8 mouse cellular contexts compared by ENCODE assay signal in the genomic region with DNA sequence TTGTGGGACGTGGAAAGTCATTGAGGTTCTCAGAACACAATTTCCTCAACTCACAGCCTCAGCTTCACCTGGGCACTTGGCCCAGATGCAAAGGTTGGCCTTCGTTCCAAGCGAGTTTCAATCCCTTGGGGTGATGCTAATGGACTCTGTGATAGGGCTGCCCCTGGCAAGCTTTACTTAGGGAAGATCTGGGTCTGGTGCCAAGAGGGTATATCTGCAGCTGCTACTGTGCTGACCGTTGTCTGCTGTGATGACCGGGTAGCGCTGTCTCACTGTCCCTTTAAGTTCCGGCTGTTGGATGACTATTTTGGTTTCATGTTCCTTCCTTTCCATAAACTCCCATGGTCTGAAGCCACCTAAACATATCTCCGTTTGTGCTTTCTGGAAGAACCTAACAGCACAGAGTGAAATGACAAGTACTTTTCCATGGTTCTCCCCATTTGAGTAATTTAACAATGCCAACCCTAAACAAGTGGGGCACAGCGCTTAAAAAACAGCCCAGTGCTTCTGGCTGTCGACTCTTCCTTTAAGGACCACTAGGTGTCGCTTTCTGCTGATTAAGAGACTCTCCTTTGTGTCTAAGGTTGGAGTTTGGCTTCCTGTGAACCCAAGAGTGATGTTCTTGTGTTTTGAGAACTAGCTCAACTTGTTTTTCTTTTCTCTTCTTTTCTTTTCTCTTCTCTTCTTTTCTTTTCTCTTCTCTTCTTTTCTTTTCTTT. TPM values are rescaled to one million over a fixed set of nuclear protein-coding genes. Genes with fewer than 3 reads are reported as not detected.
DNase-seq lines count a peak whose midpoint lies in the region; ATAC-seq and TF ChIP-seq lines count a peak whose summit lies in the region.

No protein-coding gene starts in this region.

- no peaks in the 10 kb centered on the region; a peak in 2 of 4 replicates for H3K27me3 ChIP-seq in MEL (ENCODE audit: control insufficient read depth in 1 of 2, insufficient read depth in 2 of 2, low read length in 2 of 2)
- no peaks in the 10 kb centered on the region for H3K27me3 ChIP-seq in kidney, postnatal 0 days (ENCODE audit: insufficient read depth, low read length)
- H3K27me3 ChIP-seq in lung, embryonic 14.5 days (ENCODE audit: insufficient read depth, low read length): no peaks in the 10 kb centered on the region

- no peak overlapping the region for H3K4me3 ChIP-seq in MEL (ENCODE audit: control insufficient read depth in 1 of 2, insufficient read depth in 1 of 2, low read depth in 2 of 2, low read length in 2 of 2)
- no peak overlapping the region for H3K4me3 ChIP-seq in kidney, postnatal 0 days (replicated peaks; ENCODE audit: low read depth, low read length)
- no peak overlapping the region for H3K4me3 ChIP-seq in lung, embryonic 14.5 days (ENCODE audit: low read depth, low read length)

- no peaks in the 10 kb centered on the region for H3K9me3 ChIP-seq in MEL (replicated peaks; ENCODE audit: insufficient read depth, low read length)
- no peaks in the 10 kb centered on the region for H3K9me3 ChIP-seq in kidney, postnatal 0 days (replicated peaks; ENCODE audit: low read length)
- H3K9me3 ChIP-seq in lung, embryonic 14.5 days (ENCODE audit: low read depth, low read length): no peaks in the 10 kb centered on the region

- H3K79me2 ChIP-seq in MEL (ENCODE audit: control insufficient read depth, insufficient read depth, low read length, poor library complexity): no peaks in the 10 kb centered on the region

- H3K9ac ChIP-seq in MEL (ENCODE audit: control insufficient read depth, low read depth, low read length, poor library complexity, severe bottlenecking): no peak overlapping the region
- no peak overlapping the region for H3K9ac ChIP-seq in kidney, postnatal 0 days (ENCODE audit: low read depth, low read length)
- H3K9ac ChIP-seq in lung, embryonic 14.5 days: no peak overlapping the region

- TF ChIP-seq EP300 in MEL (IDR thresholded peaks at IDR 0.05; ENCODE audit: low read depth in 1 of 2, low read length in 2 of 2): no peak

- TF ChIP-seq CTCF in MEL (IDR thresholded peaks at IDR 0.05 in 2 of 3, conservative IDR thresholded peaks at IDR 0.05 in 1 of 3; ENCODE audit: control insufficient read depth in 1 of 3, insufficient read depth in 1 of 3, low read depth in 2 of 3, low read length in 3 of 3, poor library complexity in 1 of 3, severe bottlenecking in 1 of 3): peak; percentile 52 to 88 (median 67)
- peak; percentile 85 for TF ChIP-seq CTCF in kidney, postnatal 0 days (IDR thresholded peaks at IDR 0.05; ENCODE audit: low read depth)
- TF ChIP-seq CTCF in lung, embryonic 14.5 days (IDR thresholded peaks at IDR 0.05; ENCODE audit: low read depth): peak; percentile 85

- WGBS in kidney, postnatal 0 days: 49% methylated on average over 11 of the region's 11 CpGs
- WGBS in lung, embryonic 14.5 days: 47% methylated on average over 11 of the region's 11 CpGs

- H3K27ac ChIP-seq in MEL (ENCODE audit: control insufficient read depth, low read depth, low read length): no peak overlapping the region
- H3K27ac ChIP-seq in kidney, postnatal 0 days: no peak overlapping the region
- no peak overlapping the region for H3K27ac ChIP-seq in lung, embryonic 14.5 days (ENCODE audit: low read depth)

- no peak; the same call in 1 of the 2 replicates for ATAC-seq in kidney, postnatal 0 days (replicated peaks; ENCODE audit: low FRiP score, low read depth)
- peak; percentile 71; the same call in 1 of the 2 replicates for ATAC-seq in lung, embryonic 14.5 days (ENCODE audit: insufficient read depth)

- no peak for TF ChIP-seq POLR2A in MEL (IDR thresholded peaks at IDR 0.05; ENCODE audit: control insufficient read depth in 1 of 2, insufficient read depth in 1 of 2, low read depth in 1 of 2, low read length in 2 of 2, poor library complexity in 1 of 2)

- H3K36me3 ChIP-seq in MEL (ENCODE audit: control insufficient read depth in 1 of 2, insufficient read depth in 2 of 2, low read length in 2 of 2): no peaks in the 10 kb centered on the region
- no peaks in the 10 kb centered on the region for H3K36me3 ChIP-seq in kidney, postnatal 0 days (ENCODE audit: insufficient read depth, low read length)
- no peaks in the 10 kb centered on the region for H3K36me3 ChIP-seq in lung, embryonic 14.5 days (ENCODE audit: insufficient read depth)

- peak; percentile 52 to 87 for DNase-seq in adrenal gland, adult (ENCODE audit: inconsistent age in 2 of 2, low spot score in 1 of 2)
- DNase-seq in adrenal gland, postnatal 4 days (ENCODE audit: low spot score in 2 of 2): no peak
- DNase-seq in MEL (ENCODE audit: low read depth, low spot score): peak; percentile 74
- peak; percentile 59 for DNase-seq in cerebellum, adult 9-10 months
- DNase-seq in gastrocnemius, postnatal 10 days: peak; percentile 21
- peak; percentile 89 for DNase-seq in kidney, postnatal 0 days (ENCODE audit: low spot score)
- peak; percentile 87 for DNase-seq in lung, embryonic 14.5 days
- peak; percentile 58 for DNase-seq in right cerebral cortex, adult 18-20 months

- no peak overlapping the region for H3K4me2 ChIP-seq in kidney, postnatal 0 days (ENCODE audit: low read length)
- no peak overlapping the region for H3K4me2 ChIP-seq in lung, embryonic 14.5 days

- peak; percentile 86 for TF ChIP-seq RAD21 in MEL (IDR thresholded peaks at IDR 0.05; ENCODE audit: low read depth, low read length)

- no peaks in the 10 kb centered on the region for H3K4me1 ChIP-seq in MEL (ENCODE audit: control insufficient read depth in 1 of 2, insufficient read depth in 2 of 2, low read length in 2 of 2)
- no peaks in the 10 kb centered on the region for H3K4me1 ChIP-seq in kidney, postnatal 0 days (replicated peaks; ENCODE audit: insufficient read depth, low read length)
- H3K4me1 ChIP-seq in lung, embryonic 14.5 days (ENCODE audit: insufficient read depth): no peaks in the 10 kb centered on the region

TF ChIP-seq in MEL, 35 proteins besides CTCF, POLR2A, EP300 and RAD21:
- TF ChIP-seq SMC3 (IDR thresholded peaks at IDR 0.05; ENCODE audit: low read depth, low read length) (peak; percentile 87), KAT2A (conservative IDR thresholded peaks at IDR 0.05; ENCODE audit: low read depth, low read length) (no peak), RCOR1 (IDR thresholded peaks at IDR 0.05; ENCODE audit: low read depth, low read length) (no peak), E2F4 (IDR thresholded peaks at IDR 0.05; ENCODE audit: borderline replicate concordance, low read depth, low read length) (no peak), BHLHE40 (IDR thresholded peaks at IDR 0.05; ENCODE audit: borderline replicate concordance, low read depth, low read length) (no peak), POLR2AphosphoS5 (IDR thresholded peaks at IDR 0.05; ENCODE audit: borderline replicate concordance, low read depth, low read length) (no peak), ZC3H11A (IDR thresholded peaks at IDR 0.05; ENCODE audit: low read depth, low read length) (peak; percentile 66), TCF12 (IDR thresholded peaks at IDR 0.05; ENCODE audit: low read depth, low read length) (no peak), ELF1 (IDR thresholded peaks at IDR 0.05; ENCODE audit: low read depth, low read length) (no peak), TBP (IDR thresholded peaks at IDR 0.05; ENCODE audit: low read depth, low read length) (no peak)

RNA-seq across cellular contexts. Expression of a gene that starts 48.3 kb away (rescaled TPM):
- 10 to 100 TPM; 12.4 to 15.0 TPM for total RNA-seq in adrenal gland, postnatal 4 days (2021)
- total RNA-seq in MEL (2012; rRNA removed): 11.7 and 30.2 TPM in 2 replicates
- polyA plus RNA-seq in MEL (2012; ENCODE audit: insufficient read depth in 1 of 2, insufficient read length in 2 of 2, low read depth in 1 of 2, low replicate concordance in 2 of 2, missing spikeins in 1 of 2): 10 to 100 TPM in 1 of 2 experiments, not detected in 1; 26.8 TPM
- under 1 TPM; 0.61 to 0.82 TPM for total RNA-seq in gastrocnemius, postnatal 10 days (2021)
- polyA plus RNA-seq in kidney, postnatal 0 days (2015; fragmentation: Nextera tagmentation; extraction: Ambion mirVana): 76.8 and 83.6 TPM in 2 replicates
- 10.5 and 11.3 TPM in 2 replicates for polyA plus RNA-seq in lung, embryonic 14.5 days (2014; fragmentation: Nextera tagmentation; extraction: Ambion mirVana)

Comparison
In these comparisons a context has a peak if more than half of its experiments do, and no peak if none do; other contexts are left out.
1. DNase-seq: peak in adrenal gland, adult (2 of 2), MEL (single experiment), cerebellum, adult 9-10 months (single experiment), gastrocnemius, postnatal 10 days (single experiment), kidney, postnatal 0 days (single experiment), lung, embryonic 14.5 days (single experiment) and right cerebral cortex, adult 18-20 months (single experiment); none in adrenal gland, postnatal 4 days (0 of 2).
2. Peak in every context shown above with its lines, with median percentiles within 50 percentile points of each other: CTCF ChIP-seq.